Mouse (Mus musculus): Measurements from ENCODE around the gene Gng12.

- TF ChIP-seq CTCF (IDR thresholded peaks at IDR 0.05; ENCODE audit: low read depth) (no peak), EP300 (IDR thresholded peaks at IDR 0.05; ENCODE audit: low read depth) (no peak)
Measured at GRCm38 (mm10) chr6:66987643-66988042, 91.4 kb downstream of the Gng12 start.

All from heart, postnatal 0 days (tissue).